Mouse (Mus musculus) cerebellum, postnatal 4 days (tissue): ENCODE results near the gene Timm29.

Source experiments
- DNase-seq, 2 experiments: peaks; one replicate each; pipeline ENCODE4 v3.0.0; 2022; ENCODE audit warnings: low spot score in 2 of 2, mixed read lengths in 1 of 2

Timm29 gene

DNA sequence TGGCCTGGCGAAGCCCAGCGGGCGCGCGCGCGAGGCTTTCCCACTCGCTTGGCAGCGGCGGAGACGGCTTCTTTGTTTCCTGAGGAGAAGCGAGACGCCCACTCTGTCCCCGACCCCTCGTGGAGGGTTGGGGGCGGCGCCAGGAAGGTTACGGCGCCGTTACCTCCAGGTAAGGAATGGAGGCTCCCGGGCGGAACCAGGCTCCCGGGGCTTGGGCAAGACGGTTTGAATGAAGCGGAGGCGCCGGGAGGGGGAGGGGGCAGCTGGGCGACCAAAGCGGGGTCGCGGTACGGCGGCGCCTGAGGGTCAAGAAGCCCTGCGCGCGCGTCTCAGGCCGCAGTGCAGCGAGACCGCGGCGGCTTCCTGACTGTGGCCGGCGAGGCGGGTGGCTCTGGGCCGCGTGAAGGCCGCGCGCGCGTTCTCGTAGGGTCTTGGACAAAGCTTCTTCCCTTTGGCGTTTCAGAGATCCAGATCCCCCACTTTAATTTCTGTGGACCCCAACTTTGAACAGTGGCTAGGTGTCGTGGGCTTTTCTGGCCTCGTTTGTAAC lies 23.8 kb downstream of the Timm29 start:
- DNase-seq, result peak; percentile 74 to 93

DNA sequence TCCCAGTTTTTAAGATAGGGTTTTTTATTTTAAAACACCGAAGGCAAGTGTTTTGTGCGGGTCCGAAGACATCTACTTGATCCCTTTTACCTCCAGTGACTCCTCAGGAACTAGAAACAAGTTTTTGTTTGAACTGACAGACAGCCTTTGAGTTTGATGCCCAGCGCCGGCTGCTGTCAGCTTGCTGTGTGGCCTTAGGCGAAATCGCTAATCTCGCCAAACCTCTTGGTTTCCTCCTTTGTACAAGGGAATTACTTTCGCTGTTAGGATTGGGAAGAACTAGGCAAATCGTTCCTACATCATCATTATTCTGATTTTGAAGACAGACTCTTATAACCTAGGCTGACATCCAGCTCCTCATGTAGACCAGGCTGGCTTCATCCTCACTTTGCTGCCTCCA lies 24.5 kb downstream of the Timm29 start:
- DNase-seq, result no peak

DNA sequence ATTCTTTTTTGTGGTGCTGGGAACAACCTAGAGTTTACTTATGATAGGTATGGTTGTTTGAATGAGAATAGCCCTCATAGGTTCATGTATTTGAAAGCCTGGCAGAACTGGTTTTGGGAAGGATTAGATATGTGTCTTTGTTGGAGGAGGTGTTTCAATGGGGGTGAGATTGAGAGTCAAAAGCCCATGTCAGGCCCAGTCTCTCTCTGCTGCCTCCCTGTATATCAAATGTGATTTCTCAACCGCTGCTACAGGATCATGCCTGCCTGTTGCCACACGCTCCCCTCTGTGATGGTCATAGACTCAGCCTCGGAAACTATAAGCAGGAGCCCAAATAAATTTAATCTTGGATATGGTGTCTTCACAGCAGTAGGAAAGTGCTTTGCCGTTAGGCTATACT lies 27.7 kb downstream of the Timm29 start:
- no peak for DNase-seq

DNA sequence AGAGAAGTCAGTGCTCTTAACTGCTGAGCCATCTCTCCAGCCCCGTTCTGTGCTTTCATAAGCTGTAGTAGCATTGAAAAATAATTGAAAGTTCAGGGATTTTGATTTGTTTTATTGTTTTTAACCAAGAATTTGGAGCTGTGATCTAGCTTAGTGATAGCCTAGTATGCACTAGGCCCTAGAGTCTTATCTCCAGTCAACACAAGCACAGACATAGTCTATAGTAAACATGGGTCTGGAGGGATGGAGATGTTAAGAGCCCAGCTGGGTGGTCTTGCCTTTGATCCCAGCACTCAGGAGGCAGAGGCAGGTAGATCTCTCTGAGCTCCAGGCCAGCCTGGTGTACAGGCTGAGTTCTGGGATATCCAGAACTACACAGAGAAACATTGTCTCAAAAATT lies 30.2 kb downstream of the Timm29 start:
- no peak for DNase-seq

DNA sequence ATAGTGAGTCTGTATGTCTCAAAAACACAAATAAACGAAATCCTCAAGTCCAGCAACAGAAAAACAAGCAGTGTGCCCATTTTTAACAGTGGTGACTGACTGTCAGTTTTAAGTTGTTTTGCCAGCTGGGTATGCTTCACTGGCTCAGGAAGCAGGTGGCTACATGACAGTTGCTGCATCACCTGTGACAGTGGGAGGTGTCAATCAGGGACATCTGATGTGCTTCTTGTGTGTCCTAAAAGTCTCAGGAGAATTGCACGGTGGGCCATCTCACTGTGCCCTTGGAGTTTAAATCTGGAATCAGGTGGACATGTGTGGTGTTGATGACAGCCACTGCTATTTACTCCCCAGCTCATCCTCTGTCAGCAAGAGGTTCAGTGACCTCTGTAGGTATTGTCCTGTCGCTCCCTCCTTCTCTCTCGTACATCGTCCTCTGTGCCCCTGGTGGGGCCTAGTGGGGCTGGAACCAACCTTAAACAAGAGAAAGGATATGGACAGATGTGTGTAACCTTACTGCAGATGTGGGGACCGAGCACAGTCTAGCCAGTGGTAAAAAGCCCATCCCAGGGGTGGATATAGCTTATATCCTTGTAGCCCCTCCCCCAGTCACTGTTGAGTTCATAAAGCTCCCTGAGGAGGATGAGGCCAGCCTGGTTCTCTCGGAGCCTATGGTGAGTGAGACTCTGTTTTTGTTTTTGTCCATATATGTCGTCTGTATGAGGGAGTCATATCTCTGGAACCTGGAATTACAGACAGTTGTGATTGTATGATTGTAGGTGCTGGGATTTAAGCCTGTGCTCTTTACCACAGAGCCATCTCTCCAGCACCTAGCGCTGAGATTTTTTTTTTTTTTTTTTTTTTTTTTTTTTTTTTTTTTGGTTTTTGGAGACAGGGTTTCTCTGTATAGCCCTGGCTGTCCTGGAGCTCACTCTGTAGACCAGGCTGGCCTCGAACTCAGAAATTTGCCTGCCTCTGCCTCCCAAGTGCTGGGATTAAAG lies 33.1 kb downstream of the Timm29 start:
- DNase-seq, result no peak

DNA sequence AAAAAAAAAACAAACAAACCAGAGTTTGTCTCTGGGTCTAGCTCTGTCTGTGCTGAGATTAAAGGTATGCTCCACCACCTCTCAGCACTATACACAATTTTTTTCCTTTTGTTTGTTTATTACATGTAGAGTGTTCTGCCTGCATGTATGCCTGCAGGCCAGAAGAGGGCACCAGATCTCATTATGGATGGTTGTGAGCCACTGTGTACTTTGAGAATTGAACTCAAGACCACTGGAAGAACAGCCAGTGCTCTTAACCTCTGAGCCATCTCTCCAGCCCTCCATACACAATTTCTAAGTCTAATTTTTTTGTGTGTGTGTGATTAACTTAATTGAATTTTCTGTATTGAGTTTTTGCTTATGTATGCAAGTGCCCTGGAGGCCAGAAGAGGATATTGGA lies 34.0 kb downstream of the Timm29 start:
- DNase-seq, result no peak

DNA sequence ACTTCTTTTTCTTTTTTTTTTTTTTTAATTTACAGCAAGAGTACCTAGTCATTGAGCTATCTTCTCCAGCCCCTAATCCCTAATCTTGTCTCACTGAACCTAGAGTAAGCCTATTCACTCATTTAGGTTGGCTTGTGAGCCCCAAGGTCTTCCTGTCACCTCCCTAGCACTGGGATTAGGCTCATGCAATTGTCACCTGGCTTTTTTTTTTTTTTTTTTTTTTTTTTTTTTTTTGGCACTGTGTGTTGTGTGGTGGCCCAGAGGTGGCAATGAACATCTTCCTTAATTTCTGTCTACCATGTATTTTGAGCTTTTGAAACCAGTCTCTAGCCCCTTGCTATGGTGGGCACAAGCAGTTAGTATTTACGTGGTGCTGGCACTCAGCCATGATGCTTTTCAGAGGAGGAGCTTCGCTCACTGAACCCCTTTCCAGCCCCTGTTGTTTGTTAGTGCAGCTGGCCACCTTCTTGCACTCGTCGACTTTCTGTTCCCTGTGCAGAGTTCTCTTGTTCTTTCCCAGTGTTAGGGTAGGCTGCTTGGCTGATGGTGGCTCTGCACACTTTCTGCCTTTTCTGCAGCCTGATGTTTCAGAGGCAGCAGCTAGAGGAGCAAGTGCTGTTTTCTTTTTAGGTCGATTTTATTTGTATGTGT lies 34.7 kb downstream of the Timm29 start:
- DNase-seq, result no peak

DNA sequence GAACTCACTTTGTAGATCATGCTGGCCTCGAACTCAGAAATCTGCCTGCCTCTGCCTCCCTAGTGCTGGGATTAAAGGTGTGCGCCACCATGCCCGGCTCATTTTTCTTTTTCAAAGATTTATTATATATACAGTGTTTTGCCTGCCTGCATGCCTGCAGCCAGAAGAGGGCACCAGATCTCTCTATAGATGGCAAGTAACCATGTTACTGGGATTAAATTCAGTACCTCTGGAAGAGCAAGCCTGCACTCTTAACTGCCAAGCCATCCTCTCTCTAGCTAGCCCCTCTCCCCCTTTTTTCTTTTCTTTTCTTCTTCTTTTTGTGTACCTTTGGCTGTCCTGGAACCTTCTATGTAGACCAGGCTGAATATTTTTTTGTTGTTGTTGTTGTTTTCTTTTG lies 38.2 kb downstream of the Timm29 start:
- DNase-seq, result peak in 1 of 2 experiments; percentile 30

DNA sequence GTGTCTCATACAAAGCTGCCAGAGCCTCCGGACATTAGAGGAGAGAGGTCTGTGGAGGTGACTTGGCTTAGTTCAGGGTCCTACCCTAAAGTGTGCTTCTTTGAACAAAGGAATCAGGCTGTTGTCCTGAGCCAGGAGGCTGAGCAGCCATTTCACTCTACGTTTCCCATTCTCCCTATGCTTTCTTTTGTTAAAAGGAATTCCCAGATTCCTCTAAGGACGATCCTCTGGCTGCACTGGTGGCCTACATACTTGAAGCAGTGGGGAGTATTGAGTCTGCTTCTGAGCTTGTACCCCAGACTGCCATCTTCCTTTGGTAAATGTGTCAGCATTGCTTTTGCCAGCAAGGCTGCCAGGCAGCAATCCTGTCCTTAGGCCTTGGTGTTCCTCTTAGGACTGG lies 40.6 kb downstream of the Timm29 start:
- no peak for DNase-seq

DNA sequence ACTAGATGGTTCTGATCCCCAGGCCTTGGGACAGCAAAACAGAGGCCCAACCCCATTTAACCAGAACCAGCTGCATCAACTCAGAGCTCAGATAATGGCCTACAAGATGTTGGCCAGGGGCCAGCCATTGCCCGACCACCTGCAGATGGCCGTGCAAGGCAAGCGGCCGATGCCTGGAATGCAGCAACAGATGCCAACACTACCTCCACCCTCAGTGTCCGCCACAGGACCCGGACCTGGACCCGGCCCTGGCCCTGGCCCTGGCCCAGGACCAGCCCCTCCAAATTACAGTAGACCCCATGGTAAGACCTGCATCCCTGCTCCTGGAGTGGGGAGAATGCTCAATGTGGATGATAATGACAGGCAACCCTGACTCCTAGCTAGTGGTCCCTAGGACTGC lies 43.1 kb downstream of the Timm29 start:
- peak in 1 of 2 experiments; percentile 38 for DNase-seq

DNA sequence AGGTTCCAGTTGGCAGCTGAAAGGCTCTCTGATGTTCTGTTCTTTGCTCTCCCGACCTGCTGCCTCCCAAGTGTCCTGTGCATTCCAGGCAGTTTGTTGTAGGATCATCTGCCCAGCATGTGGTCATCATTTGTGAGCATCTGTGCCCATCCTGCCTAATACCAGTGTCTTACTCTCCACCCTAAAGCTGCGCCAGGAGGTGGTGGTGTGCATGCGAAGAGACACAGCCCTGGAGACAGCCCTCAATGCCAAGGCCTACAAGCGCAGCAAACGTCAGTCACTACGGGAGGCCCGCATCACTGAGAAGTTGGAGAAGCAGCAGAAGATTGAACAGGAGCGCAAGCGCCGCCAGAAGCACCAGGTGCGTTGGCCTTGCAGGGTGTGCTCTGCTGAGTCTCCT lies 46.5 kb downstream of the Timm29 start:
- DNase-seq, result no peak
